Mouse (Mus musculus) myocyte (in vitro differentiated cells): ENCODE measurements around the gene Tada1.

Experiments
- CEBPB ChIP-seq: IDR thresholded peaks from 2 replicates; pipeline ENCODE4 v1.6.1; 2011; ENCODE audit warnings: mild to moderate bottlenecking, moderate library complexity; ENCODE audit not compliant: poor library complexity, insufficient read depth, severe bottlenecking
- E2F4 ChIP-seq: IDR thresholded peaks from one replicate; pipeline ENCODE4 v1.6.1; 2011; ENCODE audit warnings: mild to moderate bottlenecking, control low read depth, moderate library complexity; ENCODE audit not compliant: insufficient read depth
- MAX ChIP-seq: IDR thresholded peaks from one replicate; pipeline ENCODE4 v1.6.1; 2011; ENCODE audit warnings: low read depth, mild to moderate bottlenecking, control low read depth
- MYOG ChIP-seq, 3 experiments: IDR thresholded peaks; one replicate each; pipeline ENCODE4 v1.6.1; 2011; ENCODE audit warnings: control low read depth in 2 of 3, low read depth in 2 of 3, mild to moderate bottlenecking in 2 of 3; ENCODE audit not compliant: insufficient read length in 2 of 3, control insufficient read depth in 1 of 3, insufficient read depth in 1 of 3
- POLR2A ChIP-seq: IDR thresholded peaks from one replicate; pipeline ENCODE4 v1.6.1; 2011; ENCODE audit warnings: low read depth, mild to moderate bottlenecking, control low read depth, moderate library complexity; ENCODE audit not compliant: insufficient read length
- POLR2AphosphoS2 ChIP-seq: IDR thresholded peaks from one replicate; pipeline ENCODE4 v1.6.1; 2011; ENCODE audit warnings: low read depth, control low read depth; ENCODE audit not compliant: insufficient read length
- REST ChIP-seq: IDR thresholded peaks from one replicate; pipeline ENCODE4 v1.6.1; 2011; ENCODE audit warnings: mild to moderate bottlenecking, control low read depth, moderate library complexity; ENCODE audit not compliant: insufficient read depth, insufficient read length
- SRF ChIP-seq: IDR thresholded peaks from one replicate; pipeline ENCODE4 v1.6.1; 2011; ENCODE audit warnings: low read depth; ENCODE audit not compliant: control insufficient read depth, insufficient read length
- TCF3 ChIP-seq: IDR thresholded peaks from one replicate; pipeline ENCODE4 v1.6.1; 2011; ENCODE audit warnings: low read depth, control low read depth; ENCODE audit not compliant: insufficient read length
- USF1 ChIP-seq: IDR thresholded peaks from one replicate; pipeline ENCODE4 v1.6.1; 2011; ENCODE audit warnings: low read depth, mild to moderate bottlenecking, control low read depth, moderate library complexity

DNA sequence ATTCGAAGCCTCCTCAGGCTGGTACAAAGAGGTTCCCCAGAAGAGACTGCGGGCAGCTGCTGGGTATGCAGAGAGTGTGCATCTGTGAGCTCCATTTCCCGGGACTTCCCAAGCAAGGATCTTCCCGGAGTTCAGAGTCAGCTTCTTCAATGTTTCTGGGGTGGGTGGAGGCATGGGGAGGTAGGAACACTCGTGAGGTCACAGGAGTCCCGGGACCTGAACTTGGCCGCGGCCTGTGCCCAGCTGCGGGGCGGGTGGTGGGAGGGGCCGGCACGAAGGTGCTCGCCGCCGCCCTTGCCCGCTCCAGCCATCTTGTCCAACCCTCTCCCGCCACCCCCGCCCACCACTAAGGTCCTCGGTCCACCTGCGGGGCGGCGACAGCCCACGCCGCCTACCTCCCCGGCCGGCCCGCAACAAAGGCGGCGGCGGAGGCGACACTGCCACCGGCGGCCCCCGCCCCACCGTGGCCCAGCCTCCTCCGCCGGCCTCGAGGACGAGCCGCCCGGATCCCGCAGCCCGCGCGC, 30.3 kb downstream of the Tada1 start:
- TF ChIP-seq POLR2A (no peak), REST (no peak), TCF3 (no peak), POLR2AphosphoS2 (no peak), USF1 (no peak), MAX (no peak), SRF (no peak), MYOG (IDR thresholded peaks at IDR 0.05; ENCODE audit: control insufficient read depth in 1 of 3, insufficient read depth in 1 of 3, insufficient read length in 2 of 3, low read depth in 2 of 3) (no peak), CEBPB (no peak), E2F4 (no peak)
